Mouse (Mus musculus) cerebellum, adult 11 months (tissue): ENCODE measurements at regions not wholly inside any gene's neighbourhood (a gene's known extent, or its start where the extent isn't known, plus 50 kb on each side); places are given as distances from the start of the nearest gene placed in this dataset.
"Not testable (repeated sequence)": the region's sequence is repeated elsewhere in the genome, so short reads cannot be mapped to it uniquely, and the experiment has no call there.

Source experiments
- DNase-seq: peaks from one replicate; pipeline ENCODE4 v3.0.0; 2022

GRCm38 (mm10) chr16:30687225-30687624, 87.7 kb downstream of the Fam43a start:
- no peak for DNase-seq

GRCm38 (mm10) chr16:30687682-30688081, 88.2 kb downstream of the Fam43a start:
- no peak for DNase-seq

- DNase-seq = no peak
Observed at GRCm38 (mm10) chr16:30690531-30690930, 91.0 kb downstream of the Fam43a start.

- no peak for DNase-seq
Observed at GRCm38 (mm10) chr16:30691964-30692363, 92.4 kb downstream of the Fam43a start.

GRCm38 (mm10) chr16:30692541-30693141, 93.1 kb downstream of the Fam43a start:
- no peak for DNase-seq

GRCm38 (mm10) chr16:30693206-30693605, 93.7 kb downstream of the Fam43a start:
- no peak for DNase-seq

- DNase-seq = no peak
Observed at GRCm38 (mm10) chr16:30693839-30694527, 94.5 kb downstream of the Fam43a start.

- no peak for DNase-seq
Observed at GRCm38 (mm10) chr16:30695691-30696090, 96.2 kb downstream of the Fam43a start.

- DNase-seq = no peak
Observed at GRCm38 (mm10) chr16:30697209-30697608, 97.7 kb downstream of the Fam43a start.

- no peak for DNase-seq
Observed at GRCm38 (mm10) chr16:30697806-30698205, 98.3 kb downstream of the Fam43a start.

GRCm38 (mm10) chr16:30703831-30704230, 104.3 kb downstream of the Fam43a start:
- no peak for DNase-seq

GRCm38 (mm10) chr16:30709501-30709900, 110.0 kb downstream of the Fam43a start:
- DNase-seq = no peak

GRCm38 (mm10) chr16:30709975-30710374, 110.5 kb downstream of the Fam43a start:
- DNase-seq = no peak

GRCm38 (mm10) chr16:30712570-30712969, 113.0 kb downstream of the Fam43a start:
- DNase-seq = no peak

- DNase-seq = not testable (repeated sequence)
Observed at GRCm38 (mm10) chr16:30717577-30717976, 118.1 kb downstream of the Fam43a start.

- DNase-seq = no peak
Observed at GRCm38 (mm10) chr16:30720791-30721190, 121.3 kb downstream of the Fam43a start.

- DNase-seq = no peak
Observed at GRCm38 (mm10) chr16:30721223-30721622, 121.7 kb downstream of the Fam43a start.

- no peak for DNase-seq
Observed at GRCm38 (mm10) chr16:30722372-30722771, 122.8 kb downstream of the Fam43a start.

GRCm38 (mm10) chr16:30724591-30724990, 125.1 kb downstream of the Fam43a start:
- DNase-seq = no peak

GRCm38 (mm10) chr16:30732770-30733415, 133.4 kb downstream of the Fam43a start:
- DNase-seq = no peak

- DNase-seq = no peak
Observed at GRCm38 (mm10) chr16:30733478-30733877, 134.0 kb downstream of the Fam43a start.

- no peak for DNase-seq
Observed at GRCm38 (mm10) chr16:30735360-30735759, 135.8 kb downstream of the Fam43a start.

- no peak for DNase-seq
Observed at GRCm38 (mm10) chr16:30735969-30736368, 136.4 kb downstream of the Fam43a start.

GRCm38 (mm10) chr16:30736662-30737326, 137.3 kb downstream of the Fam43a start:
- DNase-seq = no peak
